Mouse (Mus musculus): ENCODE data around the gene Rusc1. TPM values are rescaled to one million over a fixed set of nuclear protein-coding genes. Genes with fewer than 3 reads are reported as not detected.

The Rusc1 gene
- polyA plus RNA-seq, 1 experiment: 45.2 TPM

- H3K27ac ChIP-seq (ENCODE audit: insufficient read depth, low read depth, low read length): no peak overlapping the region
- H3K4me1 ChIP-seq (ENCODE audit: control insufficient read depth, insufficient read depth, insufficient read length, low read length): peaks cover 4% of the 10 kb centered on the region
- H3K27me3 ChIP-seq (ENCODE audit: control insufficient read depth, insufficient read depth, low read length): peaks cover 12% of the 10 kb centered on the region
- peaks cover 24% of the 10 kb centered on the region for H3K36me3 ChIP-seq (ENCODE audit: control insufficient read depth, insufficient read depth, low read length)
- WGBS: 87% methylated on average over 10 of the region's 10 CpGs
- TF ChIP-seq CTCF (IDR thresholded peaks at IDR 0.05; ENCODE audit: extremely low read depth, insufficient read length, insufficient replicate concordance, low read depth, low read length) (no peak), POLR2A (IDR thresholded peaks at IDR 0.05; ENCODE audit: low read depth, low read length) (no peak)
- no peak overlapping the region for H3K4me3 ChIP-seq (ENCODE audit: low read depth, low read length)
These were observed 910 bp upstream of the Rusc1 start for GRCm38 (mm10) chr3:89094021-89094420.

- Histone ChIP-seq H3K4me3 (ENCODE audit: low read depth, low read length) (peak overlapping the region; percentile 15; the same call in 1 of the 2 replicates), H3K4me1 (ENCODE audit: control insufficient read depth, insufficient read depth, insufficient read length, low read length) (peaks cover 17% of the 10 kb centered on the region), H3K36me3 (ENCODE audit: control insufficient read depth, insufficient read depth, low read length) (peaks cover 16% of the 10 kb centered on the region), H3K27me3 (ENCODE audit: control insufficient read depth, insufficient read depth, low read length) (peaks cover 12% of the 10 kb centered on the region), H3K27ac (ENCODE audit: insufficient read depth, low read depth, low read length) (no peak overlapping the region)
- 55% methylated on average over 11 of the region's 11 CpGs for WGBS
- TF ChIP-seq POLR2A (IDR thresholded peaks at IDR 0.05; ENCODE audit: low read depth, low read length) (no peak), CTCF (IDR thresholded peaks at IDR 0.05; ENCODE audit: extremely low read depth, insufficient read length, insufficient replicate concordance, low read depth, low read length) (no peak)
These were observed 511 bp downstream of the Rusc1 start for GRCm38 (mm10) chr3:89092509-89093090.

GRCm38 (mm10) chr3:89091811-89092508 is 1.2 kb downstream of the Rusc1 start:
- no peak for TF ChIP-seq CTCF (IDR thresholded peaks at IDR 0.05; ENCODE audit: extremely low read depth, insufficient read length, insufficient replicate concordance, low read depth, low read length)
- TF ChIP-seq POLR2A (IDR thresholded peaks at IDR 0.05; ENCODE audit: low read depth, low read length): no peak
- Histone ChIP-seq H3K4me3 (ENCODE audit: low read depth, low read length) (0 out of 2 replicates have a peak overlapping the region, but pooled peaks have one; percentile 2), H3K36me3 (ENCODE audit: control insufficient read depth, insufficient read depth, low read length) (peaks cover 12% of the 10 kb centered on the region), H3K27ac (ENCODE audit: insufficient read depth, low read depth, low read length) (no peak overlapping the region), H3K4me1 (ENCODE audit: control insufficient read depth, insufficient read depth, insufficient read length, low read length) (peaks cover 20% of the 10 kb centered on the region), H3K27me3 (ENCODE audit: control insufficient read depth, insufficient read depth, low read length) (peaks cover 12% of the 10 kb centered on the region)
- 45% methylated on average over 20 of the region's 20 CpGs for WGBS

- peaks cover 20% of the 10 kb centered on the region for H3K4me1 ChIP-seq (ENCODE audit: control insufficient read depth, insufficient read depth, insufficient read length, low read length)
- TF ChIP-seq POLR2A (IDR thresholded peaks at IDR 0.05; ENCODE audit: low read depth, low read length) (no peak), CTCF (IDR thresholded peaks at IDR 0.05; ENCODE audit: extremely low read depth, insufficient read length, insufficient replicate concordance, low read depth, low read length) (peak; percentile 75)
- under 1% methylated on average over 74 of the region's 74 CpGs for WGBS
- H3K27me3 ChIP-seq (ENCODE audit: control insufficient read depth, insufficient read depth, low read length): peaks cover 12% of the 10 kb centered on the region
- H3K36me3 ChIP-seq (ENCODE audit: control insufficient read depth, insufficient read depth, low read length): peaks cover 14% of the 10 kb centered on the region; the same call in 1 of the 2 replicates
- peak overlapping the region; percentile 80 for H3K4me3 ChIP-seq (ENCODE audit: low read depth, low read length)
- H3K27ac ChIP-seq (ENCODE audit: insufficient read depth, low read depth, low read length): no peak overlapping the region; the same call in 1 of the 2 replicates
These were observed 2.1 kb downstream of the Rusc1 start for GRCm38 (mm10) chr3:89090694-89091655.

GRCm38 (mm10) chr3:89089882-89090591 is 3.1 kb downstream of the Rusc1 start:
- Histone ChIP-seq H3K27ac (ENCODE audit: insufficient read depth, low read depth, low read length) (peak overlapping the region; percentile 60), H3K27me3 (ENCODE audit: control insufficient read depth, insufficient read depth, low read length) (peaks cover 12% of the 10 kb centered on the region), H3K36me3 (ENCODE audit: control insufficient read depth, insufficient read depth, low read length) (peaks cover 12% of the 10 kb centered on the region; the same call in 1 of the 2 replicates), H3K4me3 (ENCODE audit: low read depth, low read length) (peak overlapping the region; percentile 80), H3K4me1 (ENCODE audit: control insufficient read depth, insufficient read depth, insufficient read length, low read length) (peaks cover 20% of the 10 kb centered on the region)
- peak; percentile 87; the same call in 1 of the 2 replicates for TF ChIP-seq POLR2A (IDR thresholded peaks at IDR 0.05; ENCODE audit: low read depth, low read length)
- TF ChIP-seq CTCF (IDR thresholded peaks at IDR 0.05; ENCODE audit: extremely low read depth, insufficient read length, insufficient replicate concordance, low read depth, low read length): no peak
- WGBS: under 1% methylated on average over 40 of the region's 40 CpGs

GRCm38 (mm10) chr3:89088974-89089373 is 4.1 kb downstream of the Rusc1 start:
- no peak overlapping the region for H3K27ac ChIP-seq (ENCODE audit: insufficient read depth, low read depth, low read length)
- H3K27me3 ChIP-seq (ENCODE audit: control insufficient read depth, insufficient read depth, low read length): peaks cover 12% of the 10 kb centered on the region
- H3K4me3 ChIP-seq (ENCODE audit: low read depth, low read length): peak overlapping the region; percentile 80
- TF ChIP-seq POLR2A (IDR thresholded peaks at IDR 0.05; ENCODE audit: low read depth, low read length) (no peak), CTCF (IDR thresholded peaks at IDR 0.05; ENCODE audit: extremely low read depth, insufficient read length, insufficient replicate concordance, low read depth, low read length) (no peak)
- 45% methylated on average over 14 of the region's 14 CpGs for WGBS
- H3K36me3 ChIP-seq (ENCODE audit: control insufficient read depth, insufficient read depth, low read length): peaks cover 13% of the 10 kb centered on the region; the same call in 1 of the 2 replicates
- peaks cover 20% of the 10 kb centered on the region for H3K4me1 ChIP-seq (ENCODE audit: control insufficient read depth, insufficient read depth, insufficient read length, low read length)
